Mouse (Mus musculus) forebrain, embryonic 11.5 days (tissue): ENCODE results near the gene Pygm. TPM values are rescaled to one million over a fixed set of nuclear protein-coding genes. Genes with fewer than 3 reads are reported as not detected.

Source experiments
- ATAC-seq: fragments of 200-750 bp; cut with Nextera tagmentation; replicated peaks from 2 replicates; pipeline ENCODE4 v1.8.0; 2017; ENCODE audit warnings: moderate TSS enrichment; ENCODE audit not compliant: low FRiP score
- DNase-seq: peaks from one replicate; pipeline ENCODE4 v3.0.0-alpha.2; 2017; ENCODE audit warnings: low spot score
- H3K27ac ChIP-seq: fragments of 300-500 bp; sonication (generic); 2 replicates; pipeline ENCODE4 v1.5.1; 2014; ENCODE audit warnings: low read depth, low read length
- H3K27me3 ChIP-seq: fragments of 300-500 bp; sonication (generic); 2 replicates; pipeline ENCODE4 v1.6.1; 2014; ENCODE audit warnings: mild to moderate bottlenecking, low read length, mixed read lengths; ENCODE audit not compliant: control insufficient read depth, insufficient read depth
- H3K36me3 ChIP-seq: fragments of 300-500 bp; sonication (generic); 2 replicates; pipeline ENCODE4 v1.6.1; 2014; ENCODE audit warnings: mild to moderate bottlenecking, low read length, moderate library complexity, mixed read lengths; ENCODE audit not compliant: control insufficient read depth, insufficient read depth
- H3K4me1 ChIP-seq: fragments of 300-500 bp; sonication (generic); replicated peaks from 2 replicates; pipeline ENCODE4 v1.6.1; 2014; ENCODE audit warnings: low read length, mixed read lengths; ENCODE audit not compliant: control insufficient read depth, insufficient read depth
- H3K4me2 ChIP-seq: fragments of 300-500 bp; sonication (generic); 2 replicates; pipeline ENCODE4 v1.6.1; 2014; ENCODE audit warnings: low read depth, mild to moderate bottlenecking, low read length, moderate library complexity, mixed read lengths; ENCODE audit not compliant: severe bottlenecking
- H3K4me3 ChIP-seq: fragments of 300-500 bp; sonication (generic); 2 replicates; pipeline ENCODE4 v1.5.1; 2014; ENCODE audit warnings: low read depth, low read length
- H3K9ac ChIP-seq: fragments of 300-500 bp; sonication (generic); 2 replicates; pipeline ENCODE4 v1.6.1; 2014; ENCODE audit warnings: low read length
- H3K9me3 ChIP-seq: fragments of 300-500 bp; sonication (generic); 2 replicates; pipeline ENCODE4 v1.6.1; 2016; ENCODE audit warnings: low read length, mixed read lengths; ENCODE audit not compliant: control insufficient read depth
- WGBS: fragments of 180-500 bp; shearing (Covaris S2); extraction: QIAGEN DNeasy Blood & Tissue Kit; methylation state at CpG from one replicate; pipeline ENCODE4 v1.1.7; 2014; 5-methylcytosine and 5-hydroxymethylcytosine counted together
- polyA plus RNA-seq: library from polyadenylated mRNA; unstranded; fragments of >200 nt; fragmentation: Nextera tagmentation; extraction: Ambion mirVana; gene quantifications from 2 replicates; pipeline ENCODE4 v1.2.1, GENCODE M21; 2014

Pygm gene
- polyA plus RNA-seq, 1 experiment from 2014 or later = 1.2 TPM

DNA sequence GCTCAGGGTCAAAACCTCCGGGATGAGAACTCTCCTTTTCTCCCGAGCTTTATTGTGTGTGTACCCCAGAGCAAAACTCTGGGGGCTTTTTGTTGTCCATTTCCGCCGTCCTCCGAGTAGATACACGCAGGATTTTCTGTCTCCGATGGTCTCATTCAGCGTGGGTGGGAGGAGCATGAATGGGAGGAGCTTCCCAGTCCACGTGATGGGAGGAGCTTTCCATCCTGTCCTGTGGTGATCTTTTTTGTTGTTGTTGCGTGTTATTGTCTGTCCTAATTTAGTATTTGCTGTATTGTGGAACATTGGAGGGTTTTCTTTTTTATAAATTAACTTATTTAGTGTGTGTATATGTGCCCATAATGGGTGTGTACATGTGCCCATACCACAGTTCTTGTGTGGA is 21.2 kb downstream of the Pygm start:
- H3K9ac ChIP-seq = no peak overlapping the region
- no peak overlapping the region for H3K4me3 ChIP-seq
- H3K27ac ChIP-seq = no peak overlapping the region
- H3K4me1 ChIP-seq = peaks cover 13% of the 10 kb centered on the region
- no peak for DNase-seq
- no peaks in the 10 kb centered on the region for H3K9me3 ChIP-seq
- WGBS = 72% methylated on average over 10 of the region's 10 CpGs
- H3K36me3 ChIP-seq = no peaks in the 10 kb centered on the region
- H3K4me2 ChIP-seq = no peak overlapping the region
- ATAC-seq = no peak
- H3K27me3 ChIP-seq = peaks cover 10% of the 10 kb centered on the region

- no peak for ATAC-seq
- WGBS = 81% methylated on average over 8 of the region's 8 CpGs
Measured at GRCm38 (mm10) chr19:6407109-6407508, 22.9 kb downstream of the Pygm start.

GRCm38 (mm10) chr19:6407816-6408510 is 23.8 kb downstream of the Pygm start:
- WGBS = 44% methylated on average over 16 of the region's 16 CpGs
- Histone ChIP-seq H3K4me2 (no peak overlapping the region), H3K4me3 (no peak overlapping the region), H3K27ac (no peak overlapping the region), H3K27me3 (no peaks in the 10 kb centered on the region), H3K9ac (no peak overlapping the region; the same call in 1 of the 2 replicates), H3K9me3 (no peaks in the 10 kb centered on the region), H3K4me1 (0 out of 2 replicates have a peak, but pooled peaks cover 3% of the 10 kb centered on the region), H3K36me3 (no peaks in the 10 kb centered on the region)
- DNase-seq (no peak), ATAC-seq (no peak)

More at GRCm38 (mm10) chr19:6407109-6407508, 22.9 kb downstream of the Pygm start:
- H3K4me2 ChIP-seq = no peak overlapping the region
- no peak for DNase-seq
- H3K4me1 ChIP-seq = peaks cover 3% of the 10 kb centered on the region; the same call in 1 of the 2 replicates
- H3K4me3 ChIP-seq = no peak overlapping the region
- no peaks in the 10 kb centered on the region for H3K36me3 ChIP-seq
- no peaks in the 10 kb centered on the region for H3K9me3 ChIP-seq
- H3K27ac ChIP-seq = no peak overlapping the region
- H3K27me3 ChIP-seq = no peaks in the 10 kb centered on the region; the same call in 1 of the 2 replicates
- H3K9ac ChIP-seq = no peak overlapping the region

DNA sequence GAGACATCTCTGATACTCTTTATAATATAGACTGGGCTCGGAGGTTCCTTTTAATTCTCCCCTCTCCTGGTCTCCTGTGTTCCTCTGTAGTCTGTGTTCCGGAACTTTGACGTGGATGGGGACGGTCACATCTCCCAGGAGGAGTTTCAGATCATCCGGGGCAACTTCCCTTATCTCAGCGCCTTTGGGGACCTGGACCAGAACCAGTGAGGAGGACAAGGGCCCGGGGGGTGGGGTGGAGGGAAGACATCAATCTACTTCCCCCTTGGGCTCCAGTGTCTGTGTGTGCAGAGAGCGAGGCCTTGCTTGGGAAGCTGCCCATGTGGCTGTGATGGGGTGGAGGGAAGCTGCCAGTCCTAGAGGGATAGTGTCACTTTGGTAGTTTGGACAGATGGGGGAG is 24.6 kb downstream of the Pygm start:
- Histone ChIP-seq H3K27ac (no peak overlapping the region), H3K9ac (no peak overlapping the region), H3K9me3 (no peaks in the 10 kb centered on the region), H3K4me1 (0 out of 2 replicates have a peak, but pooled peaks cover 3% of the 10 kb centered on the region), H3K36me3 (no peaks in the 10 kb centered on the region), H3K4me3 (no peak overlapping the region), H3K27me3 (no peaks in the 10 kb centered on the region), H3K4me2 (no peak overlapping the region)
- ATAC-seq (no peak), DNase-seq (no peak)
- WGBS = 83% methylated on average over 8 of the region's 8 CpGs

GRCm38 (mm10) chr19:6409176-6409575 is 25.0 kb downstream of the Pygm start:
- no peak overlapping the region for H3K9ac ChIP-seq
- H3K36me3 ChIP-seq = no peaks in the 10 kb centered on the region
- no peak overlapping the region for H3K4me3 ChIP-seq
- 73% methylated on average over 5 of the region's 5 CpGs for WGBS
- H3K4me1 ChIP-seq = 0 out of 2 replicates have a peak, but pooled peaks cover 3% of the 10 kb centered on the region
- no peak for ATAC-seq
- no peak overlapping the region for H3K4me2 ChIP-seq
- H3K27ac ChIP-seq = no peak overlapping the region
- no peaks in the 10 kb centered on the region for H3K9me3 ChIP-seq
- DNase-seq = no peak
- no peaks in the 10 kb centered on the region for H3K27me3 ChIP-seq

DNA sequence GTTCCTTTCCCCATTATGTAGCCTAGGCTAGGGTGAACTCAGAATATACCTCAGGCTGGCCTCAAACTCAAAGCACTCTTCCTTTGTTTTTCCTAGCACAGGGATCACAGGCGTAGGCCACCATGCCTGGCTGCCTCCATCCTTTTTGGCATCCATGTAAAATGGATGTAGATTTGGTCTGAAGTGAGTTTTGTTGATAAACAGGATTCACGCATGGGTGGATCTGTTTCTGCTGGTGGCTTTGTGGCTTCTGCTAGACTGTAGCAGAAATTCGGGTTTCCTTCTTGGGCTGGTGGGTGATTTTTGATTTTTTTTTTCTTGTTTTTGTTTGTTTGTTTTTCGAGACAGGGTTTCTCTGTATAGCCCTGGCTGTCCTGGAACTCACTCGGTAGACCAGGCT is 25.7 kb downstream of the Pygm start:
- 89% methylated on average over 5 of the region's 5 CpGs for WGBS
- Histone ChIP-seq H3K27ac (no peak overlapping the region), H3K4me3 (no peak overlapping the region), H3K9me3 (no peaks in the 10 kb centered on the region), H3K4me2 (no peak overlapping the region), H3K27me3 (no peaks in the 10 kb centered on the region), H3K9ac (no peak overlapping the region), H3K4me1 (0 out of 2 replicates have a peak, but pooled peaks cover 3% of the 10 kb centered on the region), H3K36me3 (no peaks in the 10 kb centered on the region)
- DNase-seq = no peak
- ATAC-seq = no peak

- DNase-seq (no peak), ATAC-seq (no peak)
- Histone ChIP-seq H3K4me2 (no peak overlapping the region), H3K9ac (no peak overlapping the region), H3K4me1 (peaks cover 23% of the 10 kb centered on the region), H3K27me3 (no peaks in the 10 kb centered on the region), H3K4me3 (no peak overlapping the region), H3K9me3 (no peaks in the 10 kb centered on the region), H3K36me3 (no peaks in the 10 kb centered on the region), H3K27ac (no peak overlapping the region)
- 71% methylated on average over 14 of the region's 14 CpGs for whole genome bisulfite sequencing
Measured at GRCm38 (mm10) chr19:6412798-6413197, 28.6 kb downstream of the Pygm start.

DNA sequence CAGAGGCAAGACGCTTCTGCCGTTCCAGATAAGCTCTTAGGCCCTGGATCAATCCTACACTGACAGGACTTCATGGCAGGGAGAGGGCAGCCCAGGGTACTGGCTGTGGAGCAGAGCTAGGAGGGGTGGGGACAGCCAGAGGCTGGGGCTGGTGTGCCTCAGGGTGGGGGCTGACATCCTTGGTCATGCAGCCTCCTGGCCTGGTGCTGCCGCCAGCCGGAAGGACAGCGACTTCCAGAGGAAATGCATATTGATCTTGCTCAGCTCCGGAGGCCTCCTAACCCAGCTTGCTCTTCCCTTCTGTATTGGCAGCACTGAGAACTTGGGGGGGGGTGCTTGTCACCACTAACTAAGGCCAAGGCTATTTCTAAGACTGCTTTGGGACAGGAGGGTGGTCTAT is 31.3 kb downstream of the Pygm start:
- no peaks in the 10 kb centered on the region for H3K36me3 ChIP-seq
- no peak overlapping the region for H3K4me3 ChIP-seq
- peak overlapping the region; percentile 27; the same call in 1 of the 2 replicates for H3K9ac ChIP-seq
- H3K4me1 ChIP-seq = peaks cover 26% of the 10 kb centered on the region
- H3K27ac ChIP-seq = peak overlapping the region; percentile 46
- ATAC-seq = no peak
- peaks cover 13% of the 10 kb centered on the region for H3K27me3 ChIP-seq
- no peaks in the 10 kb centered on the region for H3K9me3 ChIP-seq
- H3K4me2 ChIP-seq = no peak overlapping the region
- WGBS = 45% methylated on average over 6 of the region's 6 CpGs
- no peak for DNase-seq
